8 mouse cellular contexts compared by ENCODE assay signal in the genomic region with DNA sequence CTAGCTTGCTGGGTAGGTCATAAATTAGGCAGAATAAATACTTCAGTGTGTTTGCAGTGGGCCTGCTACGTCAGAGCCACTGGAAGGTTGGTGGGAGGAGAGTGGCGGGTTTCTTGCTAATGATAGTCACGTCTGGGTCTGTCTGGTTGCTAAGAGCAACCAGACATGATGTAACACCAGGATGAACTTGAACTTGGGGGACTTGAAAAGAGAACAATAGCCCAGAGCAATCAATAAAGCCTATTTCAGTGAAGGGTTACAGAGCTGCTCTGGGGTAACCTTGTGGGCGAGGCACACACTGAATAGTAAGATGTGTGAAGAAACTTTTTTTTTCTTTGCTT.
DNase-seq lines count a peak whose midpoint lies in the region; ATAC-seq and TF ChIP-seq lines count a peak whose summit lies in the region.

No protein-coding gene starts in this region.

- H3K4me2 ChIP-seq in embryonic facial prominence, embryonic 11.5 days (ENCODE audit: low read depth, low read length) = no peak overlapping the region
- H3K4me2 ChIP-seq in hindbrain, embryonic 15.5 days = peak overlapping the region; percentile 34
- H3K4me2 ChIP-seq in midbrain, embryonic 12.5 days (replicated peaks) = peak overlapping the region; percentile 25; the same call in 1 of the 2 replicates

- ATAC-seq in embryonic facial prominence, embryonic 11.5 days (replicated peaks; ENCODE audit: insufficient number of reproducible peaks, low FRiP score, low TSS enrichment, low read depth) = peak; percentile 83
- peak; percentile 92 for ATAC-seq in hindbrain, embryonic 15.5 days (ENCODE audit: low FRiP score, low read depth)
- ATAC-seq in midbrain, embryonic 12.5 days (ENCODE audit: low FRiP score, low read depth) = peak; percentile 94

- peak overlapping the region; percentile 58 for H3K27ac ChIP-seq in layer of hippocampus, adult 2 months
- H3K27ac ChIP-seq in embryonic facial prominence, embryonic 11.5 days (replicated peaks; ENCODE audit: low read depth, low read length) = peak overlapping the region; percentile 82
- peak overlapping the region; percentile 79 for H3K27ac ChIP-seq in hindbrain, embryonic 15.5 days (replicated peaks)
- H3K27ac ChIP-seq in midbrain, embryonic 12.5 days (replicated peaks) = peak overlapping the region; percentile 92

- H3K27me3 ChIP-seq in embryonic facial prominence, embryonic 11.5 days (ENCODE audit: control insufficient read depth, insufficient read depth, low read length) = no peaks in the 10 kb centered on the region
- no peaks in the 10 kb centered on the region for H3K27me3 ChIP-seq in hindbrain, embryonic 15.5 days
- peaks cover 26% of the 10 kb centered on the region for H3K27me3 ChIP-seq in midbrain, embryonic 12.5 days

- peaks cover 6% of the 10 kb centered on the region for H3K4me1 ChIP-seq in embryonic facial prominence, embryonic 11.5 days (ENCODE audit: control insufficient read depth, insufficient read depth, low read length)
- peaks cover 51% of the 10 kb centered on the region for H3K4me1 ChIP-seq in hindbrain, embryonic 15.5 days (replicated peaks)
- H3K4me1 ChIP-seq in midbrain, embryonic 12.5 days = peaks cover 64% of the 10 kb centered on the region

- 4% methylated on average over 4 of the region's 4 CpGs for WGBS in embryonic facial prominence, embryonic 11.5 days
- 3% methylated on average over 4 of the region's 4 CpGs for WGBS in hindbrain, embryonic 15.5 days
- WGBS in midbrain, embryonic 12.5 days = 2% methylated on average over 4 of the region's 4 CpGs

- no peak overlapping the region; the same call in 1 of the 2 replicates for H3K9ac ChIP-seq in embryonic facial prominence, embryonic 11.5 days (replicated peaks; ENCODE audit: low read length)
- H3K9ac ChIP-seq in hindbrain, embryonic 15.5 days = no peak overlapping the region
- H3K9ac ChIP-seq in midbrain, embryonic 12.5 days (replicated peaks) = no peak overlapping the region

- no peaks in the 10 kb centered on the region for H3K36me3 ChIP-seq in embryonic facial prominence, embryonic 11.5 days (replicated peaks; ENCODE audit: control insufficient read depth, insufficient read depth, low read depth, low read length)
- no peaks in the 10 kb centered on the region for H3K36me3 ChIP-seq in hindbrain, embryonic 15.5 days
- no peaks in the 10 kb centered on the region for H3K36me3 ChIP-seq in midbrain, embryonic 12.5 days

- TF ChIP-seq CTCF in layer of hippocampus, adult 2 months (conservative IDR thresholded peaks at IDR 0.05) = no peak

- no peak overlapping the region for H3K4me3 ChIP-seq in layer of hippocampus, adult 2 months
- no peak overlapping the region for H3K4me3 ChIP-seq in embryonic facial prominence, embryonic 11.5 days (ENCODE audit: low read depth, low read length)
- no peak overlapping the region for H3K4me3 ChIP-seq in hindbrain, embryonic 15.5 days
- H3K4me3 ChIP-seq in midbrain, embryonic 12.5 days = no peak overlapping the region

- peak in 1 of 2 experiments; percentile 32 for DNase-seq in layer of hippocampus, adult 2 months (ENCODE audit: low spot score in 2 of 2)
- no peak for DNase-seq in layer of hippocampus, adult 18-20 months (ENCODE audit: low spot score in 2 of 2)
- peak; percentile 89 for DNase-seq in embryonic facial prominence, embryonic 11.5 days (ENCODE audit: low spot score)
- DNase-seq in cerebellum, postnatal 25 days = no peak
- DNase-seq in thymus, postnatal 14 days = no peak
- no peak for DNase-seq in spleen, postnatal 10 days (ENCODE audit: low spot score in 2 of 2)

- H3K9me3 ChIP-seq in embryonic facial prominence, embryonic 11.5 days (replicated peaks; ENCODE audit: control insufficient read depth, low read length) = no peaks in the 10 kb centered on the region
- no peaks in the 10 kb centered on the region for H3K9me3 ChIP-seq in hindbrain, embryonic 15.5 days
- no peaks in the 10 kb centered on the region for H3K9me3 ChIP-seq in midbrain, embryonic 12.5 days
